Mouse (Mus musculus) adrenal gland, adult 8-10 months (tissue): Measurements from ENCODE around the gene Olfr586. TPM values are rescaled to one million over a fixed set of nuclear protein-coding genes. Genes with fewer than 3 reads are reported as not detected.

ENCODE experiments used
- DNase-seq: peaks from one replicate; pipeline ENCODE4 v3.0.0; 2022
- total RNA-seq, 4 experiments: library from RNA; stranded (reverse); gene quantifications; 2 replicates each; pipeline ENCODE4 v1.2.4; 2022

Olfr586 gene
- not detected for total RNA-seq

DNA sequence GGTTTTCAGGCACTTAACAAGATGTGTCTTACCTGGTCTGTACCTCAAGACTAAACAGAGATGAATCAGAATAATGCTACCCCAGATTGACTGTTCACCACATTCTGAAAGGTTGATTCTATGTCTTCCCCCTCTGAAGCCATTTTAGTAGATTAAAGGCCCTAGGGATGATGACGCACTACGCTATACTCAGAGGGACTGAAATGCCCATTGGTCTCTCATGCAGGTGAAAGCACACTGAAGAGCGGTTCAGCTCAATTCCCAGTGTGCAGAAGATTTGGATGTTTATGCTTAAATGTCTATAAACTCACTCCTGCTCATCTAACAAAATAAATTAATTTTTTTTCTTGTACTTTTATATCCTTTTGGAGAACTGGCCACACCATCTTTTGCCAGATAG is at the start of gene Olfr586:
Gene Olfr586, minus strand, starts transcription at position 101 of the 400 bp plus-strand sequence.
- DNase-seq: no peak

DNA sequence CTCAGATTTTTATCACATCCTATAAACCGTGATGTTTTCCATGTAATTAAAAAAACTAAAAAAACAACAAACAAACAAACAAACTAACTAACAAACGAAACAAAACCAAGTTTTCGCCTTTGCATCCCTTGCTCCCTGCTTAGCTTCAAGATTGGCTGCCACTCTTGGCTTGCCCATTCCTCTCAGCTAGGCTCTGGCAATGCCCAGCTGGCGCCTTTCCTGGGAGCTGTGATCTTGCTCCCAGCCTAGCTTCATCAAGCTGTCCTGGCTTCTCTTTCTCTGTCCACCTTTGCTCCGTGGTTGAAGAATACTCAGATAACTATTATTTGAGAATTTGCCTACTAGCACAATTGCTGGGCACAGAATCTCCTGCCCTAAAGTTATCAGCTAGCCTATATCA is 44.3 kb upstream of the Olfr586 start:
- no peak for DNase-seq

DNA sequence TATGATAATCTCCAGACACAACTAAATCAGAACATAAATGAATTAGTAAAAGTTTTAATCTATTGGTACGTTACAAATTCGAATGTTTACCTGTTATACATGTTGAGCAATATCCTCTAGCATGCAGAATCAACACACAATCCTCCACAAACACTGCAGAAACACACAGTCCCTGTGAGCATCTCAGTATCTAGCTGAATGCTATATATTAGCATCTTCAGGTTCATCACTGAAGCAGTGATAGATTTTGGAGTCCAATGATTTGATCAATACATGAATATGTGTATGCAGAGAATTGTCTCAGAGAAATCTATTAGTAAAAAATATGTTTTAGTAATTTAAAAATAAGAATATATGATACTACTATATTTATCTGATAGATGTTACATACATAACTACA is 30.8 kb upstream of the Olfr586 start, which contains the start of gene Olfr589:
Gene Olfr589, minus strand, starts transcription at position 101 of the 400 bp plus-strand sequence.
- no peak for DNase-seq

DNA sequence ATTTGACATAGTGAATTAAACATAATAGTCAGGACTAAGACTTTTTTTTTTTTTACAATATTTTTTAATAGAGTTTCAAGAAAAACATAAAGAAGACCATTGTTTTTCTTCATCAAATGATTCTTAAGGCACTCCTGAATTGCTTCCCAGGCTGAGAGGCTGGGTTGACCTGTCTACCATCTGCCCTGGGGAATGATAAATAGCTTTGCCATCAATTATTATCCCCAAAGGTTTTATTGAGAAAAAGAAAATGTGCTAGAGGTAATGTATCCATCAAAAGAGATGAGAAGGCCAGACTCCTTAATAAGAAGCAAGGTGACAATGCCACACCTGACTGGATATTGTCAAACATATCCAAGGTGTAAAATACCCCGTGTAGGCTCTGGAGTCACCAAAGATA is 15.1 kb upstream of the Olfr586 start, which contains the start of gene Olfr588-ps1:
Gene Olfr588-ps1, plus strand, starts transcription at position 301 of the 400 bp plus-strand sequence.
- no peak for DNase-seq

DNA sequence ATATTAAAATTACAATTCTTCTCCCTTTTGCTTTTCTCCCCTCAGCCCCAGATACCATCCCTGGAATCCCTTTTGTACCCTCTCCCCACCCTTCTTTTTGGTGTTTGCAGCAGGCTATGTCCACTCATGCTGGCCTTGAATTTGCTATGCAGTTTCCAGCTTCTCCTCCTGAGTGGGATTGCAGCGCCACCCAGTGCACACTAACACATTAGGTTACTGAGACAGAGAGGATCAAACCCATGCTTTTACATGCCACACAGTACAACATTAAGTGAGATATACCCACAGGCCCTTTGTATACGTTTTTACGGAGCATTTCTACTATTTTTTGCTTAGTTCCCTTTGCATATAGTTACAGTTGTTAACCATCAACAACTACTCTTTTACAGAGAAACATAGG is 6.0 kb downstream of the Olfr586 start:
- DNase-seq: no peak

DNA sequence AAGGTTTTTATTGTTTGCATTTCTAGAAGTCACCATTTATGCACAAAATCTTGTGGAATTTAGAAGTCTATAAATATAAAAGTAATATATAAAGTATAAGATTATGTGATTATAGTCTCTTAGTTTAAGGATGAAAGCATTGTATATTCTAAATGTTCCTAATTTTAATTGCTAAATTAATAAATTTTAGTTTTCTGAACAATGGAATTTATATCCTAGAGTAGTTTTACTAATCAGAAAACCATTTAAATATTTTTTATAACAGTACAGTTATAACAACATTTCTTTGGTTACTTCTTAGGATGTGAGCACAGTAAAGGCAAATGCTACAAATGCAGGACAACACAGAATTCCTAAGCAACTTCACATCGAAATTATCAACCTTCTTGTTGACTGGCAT is 28.0 kb downstream of the Olfr586 start, which contains the start of gene Olfr585:
Gene Olfr585, plus strand, starts transcription at position 301 of the 400 bp plus-strand sequence.
- no peak for DNase-seq

DNA sequence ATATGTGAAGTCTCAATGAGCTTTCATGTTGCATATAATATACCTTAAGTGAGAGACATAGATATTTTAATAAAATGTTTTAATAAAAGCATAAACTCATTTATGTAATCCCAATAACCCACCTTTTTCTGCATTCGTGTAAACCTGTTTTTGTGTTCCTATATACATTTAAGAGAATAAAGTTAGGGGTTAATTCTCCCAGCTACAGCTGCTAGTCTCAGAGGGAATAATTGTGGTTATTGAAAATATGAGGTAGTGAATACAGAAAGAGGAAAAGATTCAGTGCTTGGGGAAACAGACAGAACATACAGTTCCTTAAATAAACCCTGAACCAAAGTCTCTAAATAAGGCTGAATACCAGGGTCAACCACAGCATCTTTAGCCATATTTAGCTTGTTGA is 43.9 kb downstream of the Olfr586 start, which contains the start of gene Olfr584:
Gene Olfr584, plus strand, starts transcription at position 301 of the 400 bp plus-strand sequence.
- DNase-seq: no peak

Other genes starting within 250 kb of the Olfr586 start
- not detected for gene Olfr568, start 248.5 kb downstream of the Olfr586 start, total RNA-seq
- not detected for gene Olfr569, start 234.8 kb downstream of the Olfr586 start, total RNA-seq
- gene Olfr570, start 231.1 kb downstream of the Olfr586 start, total RNA-seq: not detected
- gene Olfr571, start 208.1 kb downstream of the Olfr586 start, total RNA-seq: under 1 TPM in 1 of 4 experiments, not detected in 3; 0.05 TPM
- not detected for gene Olfr572, start 201.2 kb downstream of the Olfr586 start, total RNA-seq
- not detected for gene Olfr573-ps1, start 183.1 kb downstream of the Olfr586 start, total RNA-seq
- 1 to 10 TPM in 2 of 4 experiments, under 1 TPM in 1, not detected in 1; 0.45 to 1.4 (median 1.0) TPM for gene Olfr574, start 177.2 kb downstream of the Olfr586 start, total RNA-seq
- gene Olfr575, start 166.9 kb downstream of the Olfr586 start, total RNA-seq: not detected
- gene Olfr576, start 163.0 kb downstream of the Olfr586 start, total RNA-seq: not detected
- not detected for gene Olfr577, start 149.7 kb downstream of the Olfr586 start, total RNA-seq
- not detected for gene Olfr578, start 136.3 kb downstream of the Olfr586 start, total RNA-seq
- gene Olfr582, start 87.6 kb downstream of the Olfr586 start, total RNA-seq: not detected
- not detected for gene Olfr583, start 74.3 kb downstream of the Olfr586 start, total RNA-seq
- not detected for gene Olfr584, start 43.8 kb downstream of the Olfr586 start, total RNA-seq
- not detected for gene Olfr585, start 27.9 kb downstream of the Olfr586 start, total RNA-seq
- not detected for gene Olfr588-ps1, start 15.2 kb upstream of the Olfr586 start, total RNA-seq
- not detected for gene Olfr589, start 30.7 kb upstream of the Olfr586 start, total RNA-seq
- gene Olfr591, start 52.7 kb upstream of the Olfr586 start, total RNA-seq: not detected
- not detected for gene Olfr592, start 59.2 kb upstream of the Olfr586 start, total RNA-seq
- not detected for gene Olfr593, start 86.2 kb upstream of the Olfr586 start, total RNA-seq
- gene Olfr594, start 91.4 kb upstream of the Olfr586 start, total RNA-seq: not detected
- gene Usp17ld, start 126.9 kb upstream of the Olfr586 start, total RNA-seq: not detected
- not detected for gene Olfr596, start 180.0 kb upstream of the Olfr586 start, total RNA-seq
- not detected for gene Olfr597, start 190.7 kb upstream of the Olfr586 start, total RNA-seq
- not detected for gene Olfr598, start 197.9 kb upstream of the Olfr586 start, total RNA-seq
- not detected for gene Olfr599, start 210.3 kb upstream of the Olfr586 start, total RNA-seq
- gene Olfr600, start 224.0 kb upstream of the Olfr586 start, total RNA-seq: not detected
- gene Olfr601, start 237.0 kb upstream of the Olfr586 start, total RNA-seq: not detected